Mouse (Mus musculus): ENCODE measurements around the gene Vmn1r151.
"Not testable (repeated sequence)": the region's sequence is repeated elsewhere in the genome, so short reads cannot be mapped to it uniquely, and the experiment has no call there.

The Vmn1r151 gene

GRCm38 (mm10) chr7:22499578-22499977, at the start of gene Vmn1r151:
TSS of gene Vmn1r151 (minus strand) at chr7:22499678.
- DNase-seq = not testable (repeated sequence)

GRCm38 (mm10) chr7:22534787-22535186, 35.3 kb upstream of the Vmn1r151 start, which contains the start of gene Gm8677:
TSS of gene Gm8677 (minus strand) at chr7:22534887.
- not testable (repeated sequence) for DNase-seq

- DNase-seq = not testable (repeated sequence)
Observed at GRCm38 (mm10) chr7:22522667-22523066, 23.2 kb upstream of the Vmn1r151 start, which contains the start of gene Vmn1r152. TSS of gene Vmn1r152 (plus strand) at chr7:22522967.

- not testable (repeated sequence) for DNase-seq
Observed at GRCm38 (mm10) chr7:22463975-22464374, 35.5 kb downstream of the Vmn1r151 start, which contains the start of gene Gm10665. TSS of gene Gm10665 (minus strand) at chr7:22464075.
